Mouse (Mus musculus): Measurements from ENCODE around the gene Ang.

- no peak for TF ChIP-seq POLR2A (IDR thresholded peaks at IDR 0.05; ENCODE audit: borderline replicate concordance, control insufficient read depth, low read depth, low read length)
- no peak for TF ChIP-seq CTCF (IDR thresholded peaks at IDR 0.05; ENCODE audit: control insufficient read depth, insufficient read depth, low read length)
Observed at GRCm38 (mm10) chr14:51051941-51052340, 39.0 kb upstream of the Ang start.
